Mouse (Mus musculus): ENCODE data around the gene Spag16. TPM values are rescaled to one million over a fixed set of nuclear protein-coding genes. Genes with fewer than 3 reads are reported as not detected.

Gene Spag16
- polyA plus RNA-seq, 1 experiment: not detected

DNA sequence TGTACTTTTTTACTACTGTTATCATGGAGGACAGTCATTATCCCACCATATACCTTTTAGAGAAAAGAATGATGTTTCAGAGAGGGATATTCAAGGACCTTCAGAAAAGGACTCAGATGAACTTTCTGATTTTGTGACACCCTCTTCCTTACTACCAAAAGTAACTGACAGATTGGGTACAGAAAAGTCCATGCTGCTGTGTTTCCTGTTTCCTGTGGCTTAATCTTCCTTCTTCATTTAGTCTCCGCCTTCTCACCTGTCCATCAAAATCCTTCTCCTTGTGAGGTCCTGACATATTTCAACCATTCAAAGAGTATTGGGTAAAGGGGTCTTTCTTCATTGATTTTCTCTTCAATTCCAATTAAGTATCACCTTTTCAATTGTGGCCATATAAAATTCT is 456.6 kb downstream of the Spag16 start:
- Histone ChIP-seq H3K4me3 (replicated peaks; ENCODE audit: control insufficient read depth, low read depth, low read length) (no peak overlapping the region), H3K4me1 (ENCODE audit: control insufficient read depth, insufficient read depth, low read length) (no peaks in the 10 kb centered on the region), H3K27ac (ENCODE audit: control insufficient read depth, insufficient read depth, low read depth, low read length, poor library complexity) (no peak overlapping the region)
- TF ChIP-seq CTCF (IDR thresholded peaks at IDR 0.05; ENCODE audit: control insufficient read depth, insufficient read depth, low read length): no peak
- no peak for TF ChIP-seq POLR2A (IDR thresholded peaks at IDR 0.05; ENCODE audit: borderline replicate concordance, control insufficient read depth, low read depth, low read length)
- WGBS: 35% methylated on average over 1 of the region's 1 CpGs

DNA sequence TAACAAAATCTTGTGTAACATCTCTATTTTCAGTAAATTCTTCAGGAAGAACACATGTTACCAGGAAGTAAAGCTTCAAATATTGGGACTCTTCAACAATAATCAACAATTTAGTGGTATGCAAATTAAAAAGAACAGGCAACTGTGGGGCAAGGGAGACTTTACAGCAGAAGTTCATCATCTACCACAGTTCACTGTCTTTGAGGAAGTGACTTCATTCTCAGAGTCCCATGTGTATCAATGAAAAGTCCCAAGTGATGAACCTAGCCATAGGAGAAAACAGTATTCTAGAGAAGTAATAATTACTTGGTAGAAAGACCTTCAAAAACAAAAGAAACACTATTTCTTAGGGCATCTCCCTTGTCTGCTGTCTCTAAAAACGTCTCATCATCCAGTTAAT is 457.4 kb downstream of the Spag16 start:
- WGBS: 54% methylated on average over 1 of the region's 1 CpGs

DNA sequence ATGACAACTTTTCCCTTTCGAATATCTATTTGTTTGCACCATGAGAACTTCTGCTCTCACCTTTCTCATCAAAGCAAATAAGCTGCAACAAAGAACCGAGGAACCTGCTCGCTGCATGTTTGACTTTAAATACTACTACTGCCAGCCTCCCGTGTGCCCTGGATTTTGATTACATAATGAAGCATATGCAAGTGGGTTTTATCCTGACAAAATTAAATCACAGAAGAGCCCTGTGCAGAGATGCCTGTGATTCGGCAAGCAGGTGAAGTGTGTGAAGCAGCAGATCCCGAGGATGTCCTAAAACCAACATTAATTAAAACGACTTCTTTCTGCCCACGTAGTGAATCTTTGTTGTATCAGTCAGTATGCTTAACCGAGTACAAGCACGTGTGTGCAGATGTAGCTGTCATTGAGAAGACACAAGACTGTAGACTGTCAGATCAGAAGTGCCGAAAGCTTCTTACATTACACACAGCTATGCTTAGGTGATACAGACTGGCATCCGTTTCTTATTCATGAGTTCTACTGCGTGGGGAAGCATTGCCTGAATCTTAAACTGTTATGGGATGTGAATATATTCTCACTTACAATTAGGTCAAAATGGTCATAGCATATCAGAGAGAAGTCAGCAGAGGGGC is 489.5 kb downstream of the Spag16 start:
- 77% methylated on average over 13 of the region's 13 CpGs for WGBS
- H3K4me3 ChIP-seq (replicated peaks; ENCODE audit: control insufficient read depth, low read depth, low read length): no peak overlapping the region
- no peak for TF ChIP-seq POLR2A (IDR thresholded peaks at IDR 0.05; ENCODE audit: borderline replicate concordance, control insufficient read depth, low read depth, low read length)
- TF ChIP-seq CTCF (IDR thresholded peaks at IDR 0.05; ENCODE audit: control insufficient read depth, insufficient read depth, low read length): no peak
- no peak overlapping the region for H3K27ac ChIP-seq (ENCODE audit: control insufficient read depth, insufficient read depth, low read depth, low read length, poor library complexity)
- H3K4me1 ChIP-seq (ENCODE audit: control insufficient read depth, insufficient read depth, low read length): no peaks in the 10 kb centered on the region

More for the DNA sequence above, 457.4 kb downstream of the Spag16 start:
- Histone ChIP-seq H3K27ac (ENCODE audit: control insufficient read depth, insufficient read depth, low read depth, low read length, poor library complexity) (no peak overlapping the region), H3K4me1 (ENCODE audit: control insufficient read depth, insufficient read depth, low read length) (no peaks in the 10 kb centered on the region), H3K4me3 (replicated peaks; ENCODE audit: control insufficient read depth, low read depth, low read length) (no peak overlapping the region)
- TF ChIP-seq POLR2A (IDR thresholded peaks at IDR 0.05; ENCODE audit: borderline replicate concordance, control insufficient read depth, low read depth, low read length) (no peak), CTCF (IDR thresholded peaks at IDR 0.05; ENCODE audit: control insufficient read depth, insufficient read depth, low read length) (no peak)

- no peak overlapping the region for H3K27ac ChIP-seq (ENCODE audit: control insufficient read depth, insufficient read depth, low read depth, low read length, poor library complexity)
- TF ChIP-seq CTCF (IDR thresholded peaks at IDR 0.05; ENCODE audit: control insufficient read depth, insufficient read depth, low read length): no peak
- TF ChIP-seq POLR2A (IDR thresholded peaks at IDR 0.05; ENCODE audit: borderline replicate concordance, control insufficient read depth, low read depth, low read length): no peak
- no peaks in the 10 kb centered on the region for H3K4me1 ChIP-seq (ENCODE audit: control insufficient read depth, insufficient read depth, low read length)
- no peak overlapping the region for H3K4me3 ChIP-seq (replicated peaks; ENCODE audit: control insufficient read depth, low read depth, low read length)
- 65% methylated on average over 4 of the region's 4 CpGs for WGBS
Measured at GRCm38 (mm10) chr1:70320951-70321350, 494.2 kb downstream of the Spag16 start.

GRCm38 (mm10) chr1:70346179-70346578 is 519.4 kb downstream of the Spag16 start:
- Histone ChIP-seq H3K27ac (ENCODE audit: control insufficient read depth, insufficient read depth, low read depth, low read length, poor library complexity) (no peak overlapping the region), H3K4me1 (ENCODE audit: control insufficient read depth, insufficient read depth, low read length) (no peaks in the 10 kb centered on the region), H3K4me3 (replicated peaks; ENCODE audit: control insufficient read depth, low read depth, low read length) (no peak overlapping the region)
- 68% methylated on average over 2 of the region's 2 CpGs for WGBS
- TF ChIP-seq POLR2A (IDR thresholded peaks at IDR 0.05; ENCODE audit: borderline replicate concordance, control insufficient read depth, low read depth, low read length) (no peak), CTCF (IDR thresholded peaks at IDR 0.05; ENCODE audit: control insufficient read depth, insufficient read depth, low read length) (no peak)

DNA sequence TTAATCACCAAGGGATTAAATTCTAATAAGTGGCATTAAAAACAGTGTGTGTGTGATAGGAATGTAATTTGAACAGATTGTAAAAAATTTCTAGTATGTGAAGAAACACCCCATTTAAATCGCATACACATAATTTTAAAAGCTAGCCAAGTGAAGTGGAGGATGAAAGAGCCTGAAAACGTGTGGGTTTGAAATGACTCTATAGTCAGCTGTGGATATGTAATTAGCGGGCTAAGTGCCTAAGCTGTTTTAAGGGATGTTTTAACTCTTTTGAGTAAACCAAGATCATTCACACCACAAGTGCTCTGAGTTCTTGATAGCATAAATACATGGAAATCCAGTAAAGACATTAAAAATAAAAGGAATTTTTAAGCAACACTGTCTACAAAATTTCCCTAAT is 524.6 kb downstream of the Spag16 start:
- Histone ChIP-seq H3K4me1 (ENCODE audit: control insufficient read depth, insufficient read depth, low read length) (no peaks in the 10 kb centered on the region), H3K4me3 (replicated peaks; ENCODE audit: control insufficient read depth, low read depth, low read length) (no peak overlapping the region), H3K27ac (ENCODE audit: control insufficient read depth, insufficient read depth, low read depth, low read length, poor library complexity) (no peak overlapping the region)
- TF ChIP-seq POLR2A (IDR thresholded peaks at IDR 0.05; ENCODE audit: borderline replicate concordance, control insufficient read depth, low read depth, low read length) (no peak), CTCF (IDR thresholded peaks at IDR 0.05; ENCODE audit: control insufficient read depth, insufficient read depth, low read length) (no peak)
- 70% methylated on average over 3 of the region's 3 CpGs for WGBS

DNA sequence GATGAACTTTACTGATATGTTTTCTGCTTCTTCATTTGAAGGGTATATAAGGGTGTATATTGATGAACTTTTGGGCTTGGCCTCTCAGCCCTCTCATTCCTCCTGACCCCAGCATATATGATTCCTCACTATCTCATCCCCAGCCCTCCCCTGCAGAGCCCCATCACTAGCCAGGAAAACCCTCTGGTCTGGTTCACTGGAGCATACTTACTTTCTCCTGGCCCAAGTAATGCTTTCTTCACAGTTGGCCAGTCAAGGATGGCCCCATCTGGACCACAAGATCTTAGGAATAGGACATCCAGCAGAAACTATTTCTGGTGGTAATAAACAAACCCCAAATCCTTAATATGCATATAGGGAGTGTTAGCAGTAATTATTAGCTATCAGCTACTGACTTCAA is 527.2 kb downstream of the Spag16 start:
- no peak overlapping the region for H3K4me3 ChIP-seq (replicated peaks; ENCODE audit: control insufficient read depth, low read depth, low read length)
- H3K27ac ChIP-seq (ENCODE audit: control insufficient read depth, insufficient read depth, low read depth, low read length, poor library complexity): no peak overlapping the region
- TF ChIP-seq POLR2A (IDR thresholded peaks at IDR 0.05; ENCODE audit: borderline replicate concordance, control insufficient read depth, low read depth, low read length) (no peak), CTCF (IDR thresholded peaks at IDR 0.05; ENCODE audit: control insufficient read depth, insufficient read depth, low read length) (no peak)
- no peaks in the 10 kb centered on the region for H3K4me1 ChIP-seq (ENCODE audit: control insufficient read depth, insufficient read depth, low read length)

GRCm38 (mm10) chr1:70371721-70372120 is 545.0 kb downstream of the Spag16 start:
- no peak overlapping the region for H3K4me3 ChIP-seq (replicated peaks; ENCODE audit: control insufficient read depth, low read depth, low read length)
- 59% methylated on average over 4 of the region's 4 CpGs for WGBS
- TF ChIP-seq CTCF (IDR thresholded peaks at IDR 0.05; ENCODE audit: control insufficient read depth, insufficient read depth, low read length) (no peak), POLR2A (IDR thresholded peaks at IDR 0.05; ENCODE audit: borderline replicate concordance, control insufficient read depth, low read depth, low read length) (no peak)
- no peak overlapping the region for H3K27ac ChIP-seq (ENCODE audit: control insufficient read depth, insufficient read depth, low read depth, low read length, poor library complexity)
- H3K4me1 ChIP-seq (ENCODE audit: control insufficient read depth, insufficient read depth, low read length): no peaks in the 10 kb centered on the region

DNA sequence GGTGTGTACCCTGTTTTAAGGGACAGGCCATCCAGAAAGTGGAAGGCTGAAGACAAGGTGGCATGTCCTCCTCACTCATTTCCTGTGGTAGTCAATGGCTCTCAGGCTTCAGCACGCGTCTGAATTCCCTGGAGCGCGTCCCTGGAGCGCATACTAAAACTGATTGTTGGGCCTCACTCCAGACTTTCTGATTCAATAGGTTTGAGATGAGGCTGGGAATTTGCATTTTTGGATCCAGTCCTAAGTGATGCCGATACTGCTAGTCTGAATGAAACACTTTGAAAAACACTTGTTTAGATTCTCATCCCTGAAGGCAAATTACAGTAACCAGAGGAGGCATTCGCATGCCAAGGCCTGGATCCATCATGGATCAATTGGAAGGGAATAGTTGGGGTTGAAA is 553.3 kb downstream of the Spag16 start:
- Histone ChIP-seq H3K4me1 (ENCODE audit: control insufficient read depth, insufficient read depth, low read length) (no peaks in the 10 kb centered on the region), H3K4me3 (replicated peaks; ENCODE audit: control insufficient read depth, low read depth, low read length) (no peak overlapping the region), H3K27ac (ENCODE audit: control insufficient read depth, insufficient read depth, low read depth, low read length, poor library complexity) (no peak overlapping the region)
- no peak for TF ChIP-seq POLR2A (IDR thresholded peaks at IDR 0.05; ENCODE audit: borderline replicate concordance, control insufficient read depth, low read depth, low read length)
- TF ChIP-seq CTCF (IDR thresholded peaks at IDR 0.05; ENCODE audit: control insufficient read depth, insufficient read depth, low read length): no peak
- WGBS: 80% methylated on average over 7 of the region's 7 CpGs
